Mouse (Mus musculus): ENCODE results near the gene Cep112. TPM values are rescaled to one million over a fixed set of nuclear protein-coding genes. Genes with fewer than 3 reads are reported as not detected.

Gene Cep112
- total RNA-seq, 2 experiments from 2014 or later = 1.6 to 1.8 TPM

DNA sequence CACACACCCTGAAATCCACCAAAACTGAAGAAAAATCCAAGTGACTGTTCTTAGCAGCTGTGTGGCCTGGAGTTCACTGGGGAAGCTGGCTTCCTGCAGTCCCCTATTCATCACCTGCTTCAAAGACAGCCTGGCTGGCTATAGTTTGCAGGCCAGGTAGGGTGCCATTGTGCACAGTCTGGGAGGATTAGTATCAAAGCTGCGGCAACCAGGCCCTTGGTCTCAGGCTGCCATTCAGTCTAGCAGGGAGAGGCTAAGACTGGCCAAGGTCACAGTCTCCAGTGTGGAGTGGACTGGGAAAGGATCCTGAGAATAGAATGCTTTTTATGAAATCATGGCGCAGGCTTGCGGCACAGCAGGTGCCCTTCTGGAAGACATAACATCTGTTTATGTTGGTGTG lies 180.3 kb downstream of the Cep112 start:
- DNase-seq (ENCODE audit: low spot score) = no peak

DNA sequence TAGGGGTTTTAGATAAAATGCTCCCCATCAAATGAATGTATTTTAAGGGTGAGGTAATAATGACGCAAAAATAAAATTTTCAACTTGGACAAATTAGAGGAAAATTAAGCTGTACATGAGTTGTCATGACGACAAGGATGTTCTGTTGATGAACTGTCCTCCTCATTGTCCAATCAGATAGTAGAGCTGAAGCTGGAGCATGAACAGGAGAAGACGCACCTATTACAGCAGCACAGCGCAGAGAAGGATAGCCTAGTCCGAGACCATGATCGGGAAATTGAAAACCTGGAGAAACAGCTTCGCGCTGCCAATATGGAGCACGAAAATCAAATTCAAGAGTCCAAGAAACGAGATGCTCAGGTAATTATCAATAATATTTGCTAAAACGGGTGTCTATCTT lies 181.0 kb downstream of the Cep112 start:
- no peak for DNase-seq (ENCODE audit: low spot score)

DNA sequence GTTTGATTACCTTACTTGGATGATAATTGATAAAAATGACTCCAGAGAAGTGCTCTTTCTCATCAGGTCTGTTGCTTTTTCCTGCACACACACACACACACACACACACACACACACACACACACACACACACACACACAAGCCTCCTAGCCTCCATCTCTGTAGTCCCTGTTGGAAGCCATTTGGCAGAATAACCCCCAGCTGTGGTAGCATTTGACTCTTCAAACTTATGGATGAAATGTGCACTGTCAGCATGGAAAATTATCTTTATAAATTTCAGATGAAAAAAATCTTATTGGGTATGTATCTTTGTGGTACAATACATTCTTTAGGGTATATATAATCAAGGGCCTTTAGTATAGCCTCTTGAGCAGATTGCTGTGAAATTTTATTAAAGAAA lies 181.8 kb downstream of the Cep112 start:
- DNase-seq (ENCODE audit: low spot score) = no peak

- DNase-seq (ENCODE audit: low spot score) = no peak
Measured at GRCm38 (mm10) chr11:108620628-108621433, 195.8 kb downstream of the Cep112 start.

GRCm38 (mm10) chr11:108621434-108621901 lies 196.5 kb downstream of the Cep112 start:
- no peak for DNase-seq (ENCODE audit: low spot score)

GRCm38 (mm10) chr11:108625546-108626232 lies 200.7 kb downstream of the Cep112 start:
- no peak for DNase-seq (ENCODE audit: low spot score)

DNA sequence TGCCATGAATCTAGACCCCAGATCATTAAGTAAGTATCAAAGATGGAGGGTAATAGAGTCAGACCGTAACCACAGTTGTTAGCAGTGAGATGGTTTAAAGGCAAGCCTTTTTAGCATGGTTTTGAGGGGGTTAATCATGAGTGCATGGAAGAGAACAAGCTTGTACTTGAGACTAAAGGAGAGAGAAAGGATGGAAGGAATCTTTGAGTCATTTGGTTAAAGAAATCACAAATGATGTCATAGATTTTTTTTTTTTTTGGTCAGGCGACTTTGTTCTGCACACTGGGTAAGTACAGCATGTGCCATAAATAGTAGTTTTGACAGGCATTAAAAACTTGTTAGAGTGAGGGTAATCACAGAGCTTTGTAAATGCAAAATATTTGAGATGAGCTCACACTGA lies 212.8 kb downstream of the Cep112 start:
- no peak for DNase-seq (ENCODE audit: low spot score)

DNA sequence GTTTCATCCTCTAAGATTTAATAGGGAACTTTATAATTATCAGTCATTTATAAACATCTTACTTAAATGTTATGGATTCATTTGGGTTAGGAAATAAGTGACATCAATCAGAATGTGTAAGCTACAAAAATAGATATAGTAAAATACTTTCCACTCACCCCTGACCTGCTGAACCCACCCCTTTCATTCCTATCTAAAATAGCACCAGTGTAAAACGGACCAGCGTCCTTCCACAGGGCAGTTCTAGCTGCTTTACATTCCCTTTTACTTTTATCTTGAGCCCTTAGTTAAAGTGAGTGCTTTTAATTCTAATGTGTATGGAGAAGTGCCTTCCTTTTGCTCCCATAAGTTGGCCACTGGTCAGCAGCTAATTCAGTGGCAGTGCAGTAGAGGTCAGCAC lies 230.6 kb downstream of the Cep112 start:
- DNase-seq (ENCODE audit: low spot score) = no peak

GRCm38 (mm10) chr11:108682014-108682413 lies 257.0 kb downstream of the Cep112 start:
- no peak for DNase-seq (ENCODE audit: low spot score)

- no peak for DNase-seq (ENCODE audit: low spot score)
Measured at GRCm38 (mm10) chr11:108696563-108696962, 271.6 kb downstream of the Cep112 start.

GRCm38 (mm10) chr11:108752301-108752700 lies 327.3 kb downstream of the Cep112 start:
- peak; percentile 42 for DNase-seq (ENCODE audit: low spot score)

DNA sequence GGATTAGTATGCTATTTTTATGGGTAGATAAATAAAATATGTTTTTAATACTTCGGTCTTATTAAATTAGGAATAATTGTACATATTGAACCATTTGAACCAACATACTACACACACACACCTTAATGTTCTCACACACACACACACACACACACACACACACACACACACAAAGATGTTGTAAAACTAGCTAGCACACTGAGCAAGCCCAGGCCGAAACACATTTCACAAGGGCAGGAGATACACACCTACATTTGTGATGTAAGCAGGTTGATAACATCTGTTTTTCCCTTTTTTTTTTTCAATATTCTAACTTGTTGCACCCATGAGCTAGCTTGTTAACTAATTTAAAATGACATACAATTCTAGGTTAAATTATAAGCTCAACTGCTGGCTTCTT lies 327.8 kb downstream of the Cep112 start:
- no peak for DNase-seq (ENCODE audit: low spot score)

GRCm38 (mm10) chr11:108753361-108754240 lies 328.6 kb downstream of the Cep112 start:
- no peak for DNase-seq (ENCODE audit: low spot score)

GRCm38 (mm10) chr11:108757211-108757610 lies 332.2 kb downstream of the Cep112 start:
- no peak for DNase-seq (ENCODE audit: low spot score)

- peak; percentile 23 for DNase-seq (ENCODE audit: low spot score)
Measured at GRCm38 (mm10) chr11:108757626-108758430, 332.8 kb downstream of the Cep112 start.

- no peak for DNase-seq (ENCODE audit: low spot score)
Measured at GRCm38 (mm10) chr11:108770064-108770463, 345.1 kb downstream of the Cep112 start.

- DNase-seq (ENCODE audit: low spot score) = no peak
Measured at GRCm38 (mm10) chr11:108774019-108774670, 349.2 kb downstream of the Cep112 start.

DNA sequence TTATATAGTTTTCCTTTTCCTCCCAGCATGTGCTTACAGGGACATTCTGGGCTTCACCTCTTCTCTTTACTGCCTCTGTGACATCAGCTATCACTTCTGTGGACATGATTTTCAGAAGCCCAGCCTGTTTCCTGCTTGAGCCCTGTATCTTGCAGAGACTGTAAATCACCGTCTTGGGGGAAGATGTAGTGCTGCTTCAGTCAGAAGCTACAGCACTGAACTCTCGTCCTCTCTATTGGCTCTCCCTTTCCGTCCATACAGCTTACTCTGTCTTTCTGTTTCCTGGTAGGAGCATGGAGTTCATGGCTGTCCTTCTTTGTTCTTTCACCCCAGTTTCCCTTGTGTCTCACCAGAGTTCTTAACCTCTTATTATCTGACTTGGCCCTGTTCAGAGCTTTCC lies 352.2 kb downstream of the Cep112 start:
- DNase-seq (ENCODE audit: low spot score) = no peak

DNA sequence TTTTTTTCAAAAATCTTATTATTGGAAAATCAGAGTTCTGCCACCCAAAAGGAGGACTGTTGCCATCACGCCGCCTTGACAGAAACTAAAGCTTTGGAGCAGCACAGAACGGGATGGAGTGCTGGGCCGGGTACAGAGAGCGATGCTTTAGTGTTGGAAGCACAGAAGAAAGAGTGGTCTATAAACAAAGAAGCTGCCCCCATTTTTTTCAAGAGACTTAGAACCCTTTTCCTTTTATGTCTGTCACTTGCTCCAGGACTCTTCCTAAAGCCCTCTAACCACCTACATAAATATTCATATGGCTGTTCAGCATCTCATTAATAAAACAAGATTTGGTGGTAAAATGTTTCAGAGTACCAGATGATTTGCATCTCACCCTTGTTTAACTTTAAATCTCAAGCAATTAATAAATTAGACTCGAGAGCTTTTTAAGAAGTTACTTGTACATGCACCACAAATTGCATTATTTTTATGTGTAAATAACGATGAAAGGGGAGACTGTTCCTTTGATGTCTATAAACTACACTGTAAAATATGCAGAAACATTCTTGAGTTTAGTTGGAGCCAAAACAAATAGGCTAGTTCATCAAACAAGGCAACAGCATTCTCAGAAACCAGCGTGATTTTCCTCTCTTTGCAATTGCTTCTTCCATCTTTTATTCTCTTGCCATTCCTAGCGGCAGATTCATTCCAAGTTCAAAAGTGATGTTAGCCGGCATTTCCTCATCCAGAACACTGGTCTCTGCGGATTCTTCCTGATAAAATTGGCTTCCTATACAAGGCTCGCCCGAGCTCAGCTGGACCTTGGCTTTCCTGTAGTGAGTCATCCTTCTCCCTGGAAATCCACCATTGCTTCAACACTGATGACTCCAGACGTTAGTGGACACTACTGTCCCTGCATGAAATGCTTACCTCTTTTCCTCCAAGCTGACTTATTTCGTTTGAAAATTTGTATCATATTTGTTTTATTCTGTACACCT lies 355.6 kb downstream of the Cep112 start:
- peak; percentile 43 for DNase-seq (ENCODE audit: low spot score)
